Mouse (Mus musculus): ENCODE results near the gene 4930432M17Rik. TPM values are rescaled to one million over a fixed set of nuclear protein-coding genes. Genes with fewer than 3 reads are reported as not detected.

Gene 4930432M17Rik
- polyA plus RNA-seq (2015; fragmentation: Nextera tagmentation; extraction: Ambion mirVana) = not detected in 2 replicates

- Histone ChIP-seq H3K4me1 (replicated peaks; ENCODE audit: insufficient read depth, low read length) (no peaks in the 10 kb centered on the region), H3K9ac (ENCODE audit: low read depth, low read length) (no peak within 1 kb of the TSS), H3K27ac (no peak within 1 kb of the TSS), H3K4me3 (replicated peaks; ENCODE audit: low read depth, low read length) (no peak within 1 kb of the TSS), H3K9me3 (replicated peaks; ENCODE audit: low read length) (no peaks in the 10 kb centered on the region), H3K27me3 (ENCODE audit: insufficient read depth, low read length) (no peaks in the 10 kb centered on the region), H3K36me3 (ENCODE audit: insufficient read depth, low read length) (no peaks in the 10 kb centered on the region), H3K4me2 (ENCODE audit: low read length) (no peak within 1 kb of the TSS)
- WGBS = 92% methylated on average over 4 of the region's 4 CpGs
- no peak for DNase-seq (ENCODE audit: low spot score)
- no peak for ATAC-seq (replicated peaks; ENCODE audit: low FRiP score, low read depth)
- TF ChIP-seq CTCF (IDR thresholded peaks at IDR 0.05; ENCODE audit: low read depth) = no peak
These were observed at the start of gene 4930432M17Rik for GRCm38 (mm10) chr3:121670462-121670861. Gene 4930432M17Rik (plus strand): TSS chr3:121670762.

GRCm38 (mm10) chr3:121625662-121626061, 44.9 kb upstream of the 4930432M17Rik start:
- TF ChIP-seq CTCF (IDR thresholded peaks at IDR 0.05; ENCODE audit: low read depth) = no peak
- Histone ChIP-seq H3K9me3 (replicated peaks; ENCODE audit: low read length) (no peaks in the 10 kb centered on the region), H3K27me3 (ENCODE audit: insufficient read depth, low read length) (no peaks in the 10 kb centered on the region), H3K36me3 (ENCODE audit: insufficient read depth, low read length) (no peaks in the 10 kb centered on the region), H3K27ac (no peak overlapping the region), H3K4me1 (replicated peaks; ENCODE audit: insufficient read depth, low read length) (no peaks in the 10 kb centered on the region), H3K9ac (ENCODE audit: low read depth, low read length) (no peak overlapping the region), H3K4me3 (replicated peaks; ENCODE audit: low read depth, low read length) (no peak overlapping the region), H3K4me2 (ENCODE audit: low read length) (no peak overlapping the region)
- WGBS = 70% methylated on average over 2 of the region's 2 CpGs
- ATAC-seq (replicated peaks; ENCODE audit: low FRiP score, low read depth) (no peak), DNase-seq (ENCODE audit: low spot score) (no peak)

- TF ChIP-seq CTCF (IDR thresholded peaks at IDR 0.05; ENCODE audit: low read depth) = no peak
- no peak for DNase-seq (ENCODE audit: low spot score)
- Histone ChIP-seq H3K36me3 (ENCODE audit: insufficient read depth, low read length) (no peaks in the 10 kb centered on the region), H3K9me3 (replicated peaks; ENCODE audit: low read length) (no peaks in the 10 kb centered on the region), H3K4me1 (replicated peaks; ENCODE audit: insufficient read depth, low read length) (no peaks in the 10 kb centered on the region), H3K9ac (ENCODE audit: low read depth, low read length) (no peak overlapping the region), H3K4me3 (replicated peaks; ENCODE audit: low read depth, low read length) (no peak overlapping the region), H3K27me3 (ENCODE audit: insufficient read depth, low read length) (no peaks in the 10 kb centered on the region), H3K27ac (no peak overlapping the region), H3K4me2 (ENCODE audit: low read length) (no peak overlapping the region)
- ATAC-seq (replicated peaks; ENCODE audit: low FRiP score, low read depth) = no peak
- 81% methylated on average over 3 of the region's 3 CpGs for WGBS
These were observed 44.3 kb upstream of the 4930432M17Rik start for GRCm38 (mm10) chr3:121626273-121626672.

- ATAC-seq (replicated peaks; ENCODE audit: low FRiP score, low read depth) (no peak), DNase-seq (ENCODE audit: low spot score) (no peak)
- TF ChIP-seq CTCF (IDR thresholded peaks at IDR 0.05; ENCODE audit: low read depth) = no peak
- no peaks in the 10 kb centered on the region for H3K4me1 ChIP-seq (replicated peaks; ENCODE audit: insufficient read depth, low read length)
- no peaks in the 10 kb centered on the region for H3K27me3 ChIP-seq (ENCODE audit: insufficient read depth, low read length)
- H3K9me3 ChIP-seq (replicated peaks; ENCODE audit: low read length) = no peaks in the 10 kb centered on the region
- no peak overlapping the region for H3K9ac ChIP-seq (ENCODE audit: low read depth, low read length)
- no peaks in the 10 kb centered on the region for H3K36me3 ChIP-seq (ENCODE audit: insufficient read depth, low read length)
- H3K4me3 ChIP-seq (replicated peaks; ENCODE audit: low read depth, low read length) = no peak overlapping the region
- 49% methylated on average over 3 of the region's 3 CpGs for WGBS
- no peak overlapping the region for H3K27ac ChIP-seq
- H3K4me2 ChIP-seq (ENCODE audit: low read length) = no peak overlapping the region
These were observed 42.3 kb upstream of the 4930432M17Rik start for GRCm38 (mm10) chr3:121628245-121628644.

- Histone ChIP-seq H3K4me1 (replicated peaks; ENCODE audit: insufficient read depth, low read length) (no peaks in the 10 kb centered on the region), H3K27ac (no peak overlapping the region), H3K27me3 (ENCODE audit: insufficient read depth, low read length) (no peaks in the 10 kb centered on the region), H3K9me3 (replicated peaks; ENCODE audit: low read length) (no peaks in the 10 kb centered on the region), H3K36me3 (ENCODE audit: insufficient read depth, low read length) (no peaks in the 10 kb centered on the region), H3K9ac (ENCODE audit: low read depth, low read length) (no peak overlapping the region), H3K4me3 (replicated peaks; ENCODE audit: low read depth, low read length) (no peak overlapping the region), H3K4me2 (ENCODE audit: low read length) (no peak overlapping the region)
- ATAC-seq (replicated peaks; ENCODE audit: low FRiP score, low read depth) = no peak
- no peak for DNase-seq (ENCODE audit: low spot score)
- TF ChIP-seq CTCF (IDR thresholded peaks at IDR 0.05; ENCODE audit: low read depth) = no peak
- 70% methylated on average over 7 of the region's 7 CpGs for WGBS
These were observed 39.9 kb upstream of the 4930432M17Rik start for GRCm38 (mm10) chr3:121630626-121631025.

GRCm38 (mm10) chr3:121634963-121635362, 35.6 kb upstream of the 4930432M17Rik start:
- TF ChIP-seq CTCF (IDR thresholded peaks at IDR 0.05; ENCODE audit: low read depth) = no peak
- no peak overlapping the region for H3K4me2 ChIP-seq (ENCODE audit: low read length)
- peak; percentile 79; the same call in 1 of the 2 replicates for ATAC-seq (replicated peaks; ENCODE audit: low FRiP score, low read depth)
- H3K9ac ChIP-seq (ENCODE audit: low read depth, low read length) = no peak overlapping the region
- no peaks in the 10 kb centered on the region for H3K9me3 ChIP-seq (replicated peaks; ENCODE audit: low read length)
- H3K4me3 ChIP-seq (replicated peaks; ENCODE audit: low read depth, low read length) = no peak overlapping the region
- H3K4me1 ChIP-seq (replicated peaks; ENCODE audit: insufficient read depth, low read length) = peaks cover 5% of the 10 kb centered on the region; the same call in 1 of the 2 replicates
- no peak for DNase-seq (ENCODE audit: low spot score)
- H3K27ac ChIP-seq = peak overlapping the region; percentile 74
- WGBS = 52% methylated on average over 3 of the region's 3 CpGs
- no peaks in the 10 kb centered on the region for H3K27me3 ChIP-seq (ENCODE audit: insufficient read depth, low read length)
- H3K36me3 ChIP-seq (ENCODE audit: insufficient read depth, low read length) = no peaks in the 10 kb centered on the region

GRCm38 (mm10) chr3:121635505-121635904, 35.1 kb upstream of the 4930432M17Rik start:
- H3K9me3 ChIP-seq (replicated peaks; ENCODE audit: low read length) = no peaks in the 10 kb centered on the region
- no peaks in the 10 kb centered on the region for H3K27me3 ChIP-seq (ENCODE audit: insufficient read depth, low read length)
- no peak for ATAC-seq (replicated peaks; ENCODE audit: low FRiP score, low read depth)
- H3K9ac ChIP-seq (ENCODE audit: low read depth, low read length) = no peak overlapping the region
- peak overlapping the region; percentile 74 for H3K27ac ChIP-seq
- no peaks in the 10 kb centered on the region for H3K36me3 ChIP-seq (ENCODE audit: insufficient read depth, low read length)
- no peak for DNase-seq (ENCODE audit: low spot score)
- 61% methylated on average over 7 of the region's 7 CpGs for WGBS
- no peak overlapping the region for H3K4me2 ChIP-seq (ENCODE audit: low read length)
- TF ChIP-seq CTCF (IDR thresholded peaks at IDR 0.05; ENCODE audit: low read depth) = no peak
- no peak overlapping the region for H3K4me3 ChIP-seq (replicated peaks; ENCODE audit: low read depth, low read length)
- H3K4me1 ChIP-seq (replicated peaks; ENCODE audit: insufficient read depth, low read length) = peaks cover 9% of the 10 kb centered on the region; the same call in 1 of the 2 replicates
